Mouse (Mus musculus): ENCODE results near the gene Sh2d2a.
"Not testable (repeated sequence)": the region's sequence is repeated elsewhere in the genome, so short reads cannot be mapped to it uniquely, and the experiment has no call there.

The Sh2d2a gene

GRCm38 (mm10) chr3:87846650-87847110 is at the start of gene Sh2d2a:
Gene Sh2d2a (plus strand): TSS chr3:87846755.
- no peak for DNase-seq

- DNase-seq: peak; percentile 43
These were observed 44.9 kb upstream of the Sh2d2a start for GRCm38 (mm10) chr3:87801681-87802080.

- DNase-seq: no peak
These were observed 42.4 kb upstream of the Sh2d2a start for GRCm38 (mm10) chr3:87804038-87804677.

GRCm38 (mm10) chr3:87809322-87809962 is 37.1 kb upstream of the Sh2d2a start:
- peak; percentile 32 for DNase-seq

GRCm38 (mm10) chr3:87811297-87811696 is 35.3 kb upstream of the Sh2d2a start:
- no peak for DNase-seq

- DNase-seq: no peak
These were observed 34.1 kb upstream of the Sh2d2a start for GRCm38 (mm10) chr3:87812413-87812812.

GRCm38 (mm10) chr3:87812873-87813272 is 33.7 kb upstream of the Sh2d2a start:
- DNase-seq: no peak

- no peak for DNase-seq
These were observed 30.4 kb upstream of the Sh2d2a start for GRCm38 (mm10) chr3:87816166-87816565.

- DNase-seq: peak; percentile 59
These were observed 29.9 kb upstream of the Sh2d2a start for GRCm38 (mm10) chr3:87816646-87817093.

- no peak for DNase-seq
These were observed 28.3 kb upstream of the Sh2d2a start for GRCm38 (mm10) chr3:87818226-87818625.

GRCm38 (mm10) chr3:87824206-87824605 is 22.3 kb upstream of the Sh2d2a start, which contains the start of gene Pear1:
Gene Pear1 (minus strand): TSS chr3:87824306.
- not testable (repeated sequence) for DNase-seq

GRCm38 (mm10) chr3:87828435-87828834 is 18.1 kb upstream of the Sh2d2a start:
- no peak for DNase-seq

GRCm38 (mm10) chr3:87829025-87829424 is 17.5 kb upstream of the Sh2d2a start:
- DNase-seq: no peak

- no peak for DNase-seq
These were observed 14.3 kb upstream of the Sh2d2a start for GRCm38 (mm10) chr3:87832109-87832859.

GRCm38 (mm10) chr3:87833482-87833881 is 13.1 kb upstream of the Sh2d2a start:
- no peak for DNase-seq

GRCm38 (mm10) chr3:87838622-87839021 is 7.9 kb upstream of the Sh2d2a start:
- peak; percentile 40 for DNase-seq

GRCm38 (mm10) chr3:87840858-87841257 is 5.7 kb upstream of the Sh2d2a start:
- DNase-seq: no peak

GRCm38 (mm10) chr3:87844981-87845380 is 1.6 kb upstream of the Sh2d2a start:
- no peak for DNase-seq

- DNase-seq: no peak
These were observed 369 bp upstream of the Sh2d2a start for GRCm38 (mm10) chr3:87846186-87846585.

GRCm38 (mm10) chr3:87847680-87848079 is 1.1 kb downstream of the Sh2d2a start:
- no peak for DNase-seq

- no peak for DNase-seq
These were observed 2.6 kb downstream of the Sh2d2a start for GRCm38 (mm10) chr3:87849117-87849516.

GRCm38 (mm10) chr3:87854795-87855568 is 8.4 kb downstream of the Sh2d2a start:
- peak; percentile 31 for DNase-seq

GRCm38 (mm10) chr3:87855936-87856335 is 9.4 kb downstream of the Sh2d2a start:
- DNase-seq: no peak
